Mouse (Mus musculus) gastrocnemius, postnatal 10 days (tissue): ENCODE measurements around the gene Pabpc4. TPM values are rescaled to one million over a fixed set of nuclear protein-coding genes. Genes with fewer than 3 reads are reported as not detected.
A peak's percentile ranks its signal among the peaks of the same experiment; 100 is the strongest.

Experiments
- DNase-seq: peaks from one replicate; pipeline ENCODE4 v3.0.0; 2021; ENCODE audit warnings: mixed read lengths
- long read RNA-seq, 2 experiments: library from polyadenylated mRNA; stranded (forward); transcript quantifications; one replicate each; pipeline ENCODE4 v2.0.0; 2021
- total RNA-seq, 2 experiments: library from RNA; stranded (reverse); gene quantifications; 2 replicates each; pipeline ENCODE4 v1.2.3; 2021

Pabpc4 gene
- total RNA-seq: 100 to 1,000 TPM; 279 to 289 TPM
- long read RNA-seq, experiment 1, transcript Pabpc4-204 (14 exons, 3,111 nt): minor isoform, 24 of 111 reads
- long read RNA-seq, experiment 1, transcript Pabpc4-202 (15 exons, 3,019 nt): major isoform, 25 of 111 reads
- long read RNA-seq, experiment 1, partial matches to known transcripts: 26 of 111 reads
- long read RNA-seq, experiment 1, other reads (novel, unspliced or antisense): 29 of 111 reads
- long read RNA-seq, experiment 2, transcript Pabpc4-203 (15 exons, 3,050 nt): minor isoform, 7 of 121 reads
- long read RNA-seq, experiment 2, transcript Pabpc4-202 (15 exons, 3,019 nt): major isoform, 32 of 121 reads
- long read RNA-seq, experiment 2, transcript Pabpc4-204 (14 exons, 3,111 nt): minor isoform, 19 of 121 reads
- long read RNA-seq, experiment 2, partial matches to known transcripts: 25 of 121 reads
- long read RNA-seq, experiment 2, other reads (novel, unspliced or antisense): 37 of 121 reads

- DNase-seq: no peak
Measured at GRCm38 (mm10) chr4:123261721-123262401, at the start of gene Pabpc4. Gene Pabpc4, plus strand, starts transcription at chr4:123262351.

GRCm38 (mm10) chr4:123213975-123214374 is 48.2 kb upstream of the Pabpc4 start:
- no peak for DNase-seq

- DNase-seq: no peak
Measured at GRCm38 (mm10) chr4:123215367-123215766, 46.8 kb upstream of the Pabpc4 start.

GRCm38 (mm10) chr4:123216782-123217181 is 45.4 kb upstream of the Pabpc4 start:
- DNase-seq: peak; percentile 48

- DNase-seq: peak; percentile 85
Measured at GRCm38 (mm10) chr4:123219720-123220357, 42.3 kb upstream of the Pabpc4 start.

- no peak for DNase-seq
Measured at GRCm38 (mm10) chr4:123220637-123221036, 41.5 kb upstream of the Pabpc4 start.

- DNase-seq: no peak
Measured at GRCm38 (mm10) chr4:123223309-123223708, 38.8 kb upstream of the Pabpc4 start.

GRCm38 (mm10) chr4:123225718-123226403 is 36.3 kb upstream of the Pabpc4 start:
- DNase-seq: peak; percentile 50

- peak; percentile 72 for DNase-seq
Measured at GRCm38 (mm10) chr4:123227707-123228106, 34.4 kb upstream of the Pabpc4 start.

GRCm38 (mm10) chr4:123228270-123228669 is 33.9 kb upstream of the Pabpc4 start:
- peak; percentile 57 for DNase-seq

GRCm38 (mm10) chr4:123229166-123229565 is 33.0 kb upstream of the Pabpc4 start:
- peak; percentile 44 for DNase-seq

- DNase-seq: no peak
Measured at GRCm38 (mm10) chr4:123232841-123233240, 29.3 kb upstream of the Pabpc4 start.

- DNase-seq: peak; percentile 74
Measured at GRCm38 (mm10) chr4:123233492-123234084, 28.6 kb upstream of the Pabpc4 start, which contains the start of gene Heyl. Gene Heyl, plus strand, starts transcription at chr4:123233556.

GRCm38 (mm10) chr4:123235835-123236430 is 26.2 kb upstream of the Pabpc4 start:
- DNase-seq: no peak

- DNase-seq: no peak
Measured at GRCm38 (mm10) chr4:123236431-123237031, 25.6 kb upstream of the Pabpc4 start.

- DNase-seq: no peak
Measured at GRCm38 (mm10) chr4:123237386-123238266, 24.5 kb upstream of the Pabpc4 start.

- DNase-seq: peak; percentile 85
Measured at GRCm38 (mm10) chr4:123239361-123240203, 22.6 kb upstream of the Pabpc4 start.

GRCm38 (mm10) chr4:123246221-123246620 is 15.9 kb upstream of the Pabpc4 start:
- DNase-seq: no peak

GRCm38 (mm10) chr4:123246651-123247050 is 15.5 kb upstream of the Pabpc4 start:
- no peak for DNase-seq
